Mouse (Mus musculus): ENCODE data around the gene Guf1.

Guf1 gene

DNA sequence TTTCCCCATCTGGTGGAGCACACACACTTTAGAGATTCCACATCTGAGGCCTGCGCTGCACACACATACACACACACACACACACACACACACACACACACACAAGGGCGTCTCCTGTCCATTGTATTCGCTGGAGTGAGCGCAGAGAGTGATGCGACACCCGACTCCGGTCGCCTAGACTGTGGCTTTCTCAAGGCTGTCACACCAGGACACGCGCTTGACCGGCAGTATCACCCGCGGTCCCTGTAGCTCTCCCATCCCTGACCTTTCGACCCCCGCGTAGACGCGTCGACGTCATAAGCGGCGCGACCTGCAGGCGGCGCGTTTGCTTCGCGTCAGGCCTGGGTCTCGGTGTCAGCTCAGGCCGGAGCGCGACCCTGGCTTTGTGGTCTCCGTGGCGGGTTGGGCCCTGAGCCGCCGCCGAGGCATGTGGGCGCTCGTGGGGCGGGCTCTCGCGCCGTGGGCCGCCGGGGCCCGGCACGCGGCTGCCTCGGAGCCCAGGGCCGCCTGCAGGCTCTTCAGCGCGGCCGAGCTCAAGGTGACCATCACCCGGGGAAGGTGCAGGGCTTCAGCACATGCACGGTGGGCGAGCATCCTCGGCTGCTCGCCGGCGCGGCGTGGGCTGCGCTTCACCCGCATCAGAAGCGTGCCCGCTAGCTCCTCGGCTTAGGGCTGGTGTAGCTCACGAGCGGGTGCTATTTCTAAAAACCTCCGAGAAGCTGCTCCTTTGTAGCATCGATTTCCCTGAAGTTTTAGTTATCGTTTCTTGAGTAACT is at the start of gene Guf1:
TSS of gene Guf1 (plus strand) at position 296 of the 776 bp plus-strand sequence.
- DNase-seq = peak; percentile 96

- no peak for DNase-seq
Observed at GRCm38 (mm10) chr5:69507045-69507444, 49.7 kb upstream of the Guf1 start.

GRCm38 (mm10) chr5:69511631-69512030 is 45.1 kb upstream of the Guf1 start:
- DNase-seq = no peak

GRCm38 (mm10) chr5:69512203-69512602 is 44.5 kb upstream of the Guf1 start:
- no peak for DNase-seq

GRCm38 (mm10) chr5:69520661-69521278 is 36.0 kb upstream of the Guf1 start:
- DNase-seq = peak; percentile 52

- DNase-seq = no peak
Observed at GRCm38 (mm10) chr5:69522064-69522463, 34.7 kb upstream of the Guf1 start.

- no peak for DNase-seq
Observed at GRCm38 (mm10) chr5:69523944-69524343, 32.8 kb upstream of the Guf1 start.

DNA sequence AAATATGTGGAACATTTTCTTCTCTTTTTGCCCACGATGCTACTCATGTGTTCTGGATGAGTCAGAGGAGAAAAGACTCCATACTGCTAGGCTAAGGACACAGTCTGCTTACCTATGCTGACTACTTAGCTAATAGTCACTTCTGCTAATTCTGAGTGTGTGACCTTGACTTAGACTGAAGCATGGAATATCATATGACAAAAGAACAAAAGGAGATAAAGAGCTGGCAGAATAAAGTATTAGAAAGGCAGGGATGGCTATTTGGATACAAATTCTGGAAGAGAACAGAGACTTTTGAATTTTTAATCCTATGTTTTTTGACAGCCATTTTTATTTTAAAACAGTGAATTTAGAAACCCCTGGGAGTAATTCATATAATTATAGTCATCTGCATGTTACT is 15.0 kb upstream of the Guf1 start:
- DNase-seq = no peak

- DNase-seq = no peak
Observed at GRCm38 (mm10) chr5:69542489-69542888, 14.2 kb upstream of the Guf1 start, which contains the start of gene Yipf7. Gene Yipf7, minus strand, starts transcription at chr5:69542648.

- DNase-seq = peak; percentile 23
Observed at GRCm38 (mm10) chr5:69557404-69557935, 747 bp downstream of the Guf1 start.

DNA sequence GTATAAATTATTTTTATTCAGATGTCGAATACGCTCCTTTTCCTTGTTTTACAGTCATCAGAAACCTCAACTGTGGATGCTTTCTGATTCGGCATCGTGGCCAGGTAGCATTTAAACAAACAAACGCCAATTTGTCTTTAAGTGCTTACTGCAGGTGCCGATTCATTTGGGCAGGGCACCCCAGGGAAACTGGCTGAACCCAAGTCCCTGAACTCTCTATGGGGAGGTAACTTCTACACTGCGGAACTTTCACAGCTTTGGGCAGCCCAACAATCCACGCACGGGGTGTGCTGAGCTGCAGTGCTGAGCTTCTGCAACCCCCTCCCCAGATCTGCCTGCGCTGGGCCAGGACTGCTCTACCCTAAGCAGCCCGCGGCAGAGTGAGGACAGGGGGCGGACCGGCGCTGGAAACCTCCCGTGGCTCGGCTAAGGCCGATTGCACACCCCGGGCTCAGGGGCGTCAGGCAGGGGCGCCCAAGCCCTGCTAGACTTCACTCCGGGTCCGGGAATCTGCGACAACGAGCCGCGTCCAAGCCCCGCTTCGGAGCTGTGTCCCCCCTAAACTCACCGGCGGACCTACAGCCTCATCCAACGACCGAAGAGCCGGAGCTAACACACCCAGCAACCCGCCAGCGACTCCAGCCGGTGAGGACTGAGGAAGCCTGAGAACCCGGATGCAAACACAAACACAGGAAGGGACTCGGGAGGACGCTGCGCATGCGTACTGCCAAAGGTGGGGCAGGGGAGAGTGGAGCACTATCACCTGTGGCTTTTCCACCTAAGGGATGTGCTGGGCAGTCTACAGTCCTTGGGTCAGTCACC is 35.1 kb downstream of the Guf1 start, which contains the start of gene Gnpda2:
TSS of gene Gnpda2 (minus strand) at position 701 of the 822 bp plus-strand sequence.
- peak; percentile 89 for DNase-seq

- DNase-seq = no peak
Observed at GRCm38 (mm10) chr5:69601027-69601426, 44.3 kb downstream of the Guf1 start.

DNA sequence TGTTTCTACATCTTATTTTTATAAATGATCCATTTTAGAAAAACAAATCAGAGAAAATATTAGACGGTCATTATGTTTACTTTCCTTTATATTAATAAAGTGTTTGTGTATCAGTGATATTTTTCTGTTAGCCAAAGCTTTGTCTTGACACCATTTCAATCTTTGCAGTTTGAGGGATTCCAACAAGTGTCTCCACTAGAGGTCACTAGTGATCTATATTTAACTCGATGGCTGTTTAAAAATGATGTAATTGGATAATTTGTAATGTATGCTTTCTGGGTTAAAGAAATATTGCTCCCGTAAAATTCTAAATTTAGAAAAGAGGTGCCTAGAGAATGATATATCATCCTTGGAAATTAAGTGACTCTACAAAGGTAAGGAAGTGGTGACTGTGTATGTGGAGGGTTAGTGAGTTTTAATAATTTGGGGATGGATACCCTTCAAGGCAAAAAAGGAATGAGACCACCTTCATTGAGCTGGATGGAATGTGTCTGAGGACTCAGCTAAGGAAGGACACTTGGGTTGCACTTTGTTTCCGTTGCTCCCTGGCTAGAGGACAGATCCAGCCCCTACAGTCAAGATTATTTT is 56.6 kb downstream of the Guf1 start:
- no peak for DNase-seq

DNA sequence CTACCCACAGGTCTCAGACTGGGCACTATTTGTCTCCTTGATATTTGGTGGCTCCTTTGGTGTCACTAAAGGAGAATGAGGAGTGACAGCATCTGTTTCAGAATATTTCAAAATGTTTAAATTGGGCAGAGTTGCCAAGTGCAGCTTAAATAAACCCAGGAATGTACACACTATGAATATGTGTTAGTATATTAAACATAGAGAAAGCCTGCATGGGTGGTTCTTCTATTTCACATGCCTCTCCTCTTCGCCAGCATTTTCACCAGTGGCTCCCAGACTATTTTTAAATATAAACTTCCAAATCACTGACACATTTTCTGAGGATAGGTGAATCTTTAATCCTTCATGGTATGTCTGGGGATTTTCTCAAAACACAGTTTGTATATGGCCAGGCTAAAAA is 64.2 kb downstream of the Guf1 start:
- DNase-seq = no peak
